Mouse (Mus musculus) bone marrow, adult 2 months (tissue): ENCODE results near the gene Atg10.

Source experiments
- CTCF ChIP-seq: fragments of 200-500 bp; IDR thresholded peaks from 2 replicates; pipeline ENCODE4 v1.5.1; 2011; ENCODE audit warnings: low read length, control low read depth; ENCODE audit not compliant: control insufficient read depth, insufficient read depth
- POLR2A ChIP-seq: fragments of 200-500 bp; IDR thresholded peaks from 2 replicates; pipeline ENCODE4 v1.6.1; 2011; ENCODE audit warnings: low read depth, mild to moderate bottlenecking, control low read depth, low read length, borderline replicate concordance; ENCODE audit not compliant: control insufficient read depth

- TF ChIP-seq CTCF, result no peak
- TF ChIP-seq POLR2A, result no peak
These were observed 6.1 kb downstream of the Atg10 start for GRCm38 (mm10) chr13:91217691-91218090.
